Mouse (Mus musculus): Measurements from ENCODE around the gene Gzmm.

Gene Gzmm

GRCm38 (mm10) chr10:79732500-79732899 is 43.7 kb downstream of the Gzmm start:
- DNase-seq = peak; percentile 58

DNA sequence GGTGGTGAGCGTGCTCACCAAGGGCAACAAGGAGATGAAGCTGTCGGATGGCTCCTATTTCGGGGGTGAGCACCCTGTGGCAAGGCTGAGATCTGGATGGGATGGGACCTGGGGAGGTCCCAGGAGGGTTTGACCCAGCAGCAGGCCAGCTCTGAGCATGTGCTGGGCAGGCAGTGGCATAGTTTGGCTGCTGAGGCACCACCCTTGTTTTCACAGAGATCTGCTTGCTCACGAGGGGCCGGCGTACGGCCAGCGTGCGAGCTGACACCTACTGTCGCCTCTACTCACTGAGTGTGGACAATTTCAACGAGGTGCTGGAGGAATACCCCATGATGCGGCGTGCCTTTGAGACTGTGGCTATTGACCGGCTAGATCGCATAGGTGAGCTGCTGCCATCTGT is 45.0 kb downstream of the Gzmm start:
- no peak for DNase-seq

GRCm38 (mm10) chr10:79735361-79735760 is 46.5 kb downstream of the Gzmm start:
- DNase-seq = no peak

- DNase-seq = no peak
Measured at GRCm38 (mm10) chr10:79736706-79737105, 47.9 kb downstream of the Gzmm start.

- DNase-seq = peak; percentile 21
Measured at GRCm38 (mm10) chr10:79738259-79738658, 49.4 kb downstream of the Gzmm start.

DNA sequence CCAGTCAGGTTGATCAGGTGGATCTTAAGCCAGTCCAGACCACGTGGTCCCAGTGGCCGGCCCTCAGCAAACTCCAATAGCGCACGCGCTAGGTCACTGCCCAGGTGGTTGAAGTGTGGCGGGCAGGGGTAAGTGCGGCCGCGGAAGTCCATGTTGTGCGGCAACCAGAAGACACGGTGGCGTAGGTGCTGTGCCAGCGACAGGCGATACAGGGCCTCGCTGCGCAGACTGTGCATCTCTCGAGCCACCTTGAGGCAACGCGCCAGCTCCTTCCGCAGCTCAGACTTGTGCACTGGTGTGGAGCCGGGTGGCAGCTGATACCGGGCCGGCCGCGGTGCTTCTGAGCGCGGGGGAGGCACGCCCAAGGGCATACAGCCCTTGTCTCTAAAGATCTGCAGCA is 50.4 kb downstream of the Gzmm start:
- DNase-seq = no peak

GRCm38 (mm10) chr10:79740863-79741262 is 52.0 kb downstream of the Gzmm start:
- DNase-seq = no peak

DNA sequence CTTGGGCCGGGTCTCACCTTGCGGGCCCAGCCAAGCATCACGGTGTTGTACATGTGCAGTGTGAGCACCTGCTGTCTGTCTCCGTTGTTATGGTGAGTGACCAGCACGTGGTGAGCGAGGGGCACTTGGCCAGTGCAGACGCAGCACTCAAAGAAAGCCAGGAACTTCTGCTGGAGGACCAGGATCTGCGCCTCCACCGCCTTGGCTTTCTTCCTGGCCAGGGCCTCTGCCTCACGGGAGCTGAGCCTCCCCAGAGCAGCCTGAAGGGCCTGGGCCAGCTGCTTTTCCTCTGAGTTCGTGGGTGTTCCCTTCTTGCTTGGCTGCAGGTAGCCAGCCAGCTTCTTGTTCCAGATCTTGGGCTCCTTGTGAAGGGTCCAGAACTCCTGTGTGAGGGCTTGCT is 54.3 kb downstream of the Gzmm start:
- no peak for DNase-seq

- no peak for DNase-seq
Measured at GRCm38 (mm10) chr10:79743650-79744365, 55.0 kb downstream of the Gzmm start.

Measured in thymus, postnatal 25 days (tissue).